Mouse (Mus musculus) CD8-positive naive resting alpha-beta T cell, adult 2 months (primary cell): ENCODE data around the gene Cdk9.
A peak's percentile ranks its signal among the peaks of the same experiment; 100 is the strongest.

ENCODE experiments used
- DNase-seq, 2 experiments: peaks; one replicate each; pipeline ENCODE4 v3.0.0; 2022; ENCODE audit warnings: low read depth in 2 of 2, low spot score in 2 of 2

Gene Cdk9

GRCm38 (mm10) chr2:32709521-32710137 lies 3.2 kb downstream of the Cdk9 start:
- DNase-seq: no peak

- peak; percentile 68 to 76 for DNase-seq
Measured at GRCm38 (mm10) chr2:32708643-32709042, 4.2 kb downstream of the Cdk9 start.

- DNase-seq: no peak
Measured at GRCm38 (mm10) chr2:32706971-32707370, 5.9 kb downstream of the Cdk9 start.

- DNase-seq: no peak
Measured at GRCm38 (mm10) chr2:32705018-32705417, 7.9 kb downstream of the Cdk9 start.

GRCm38 (mm10) chr2:32704021-32704421 lies 8.9 kb downstream of the Cdk9 start, which contains the start of gene Fpgs:
Gene Fpgs (minus strand): TSS chr2:32704145.
- DNase-seq: no peak

- DNase-seq: no peak
Measured at GRCm38 (mm10) chr2:32703046-32703445, 9.8 kb downstream of the Cdk9 start.

GRCm38 (mm10) chr2:32700966-32701743 lies 11.7 kb downstream of the Cdk9 start:
- no peak for DNase-seq

- no peak for DNase-seq
Measured at GRCm38 (mm10) chr2:32699680-32700079, 13.2 kb downstream of the Cdk9 start.

GRCm38 (mm10) chr2:32694691-32695090 lies 18.2 kb downstream of the Cdk9 start:
- no peak for DNase-seq

- DNase-seq: peak; percentile 93 to 95
Measured at GRCm38 (mm10) chr2:32693823-32694411, 19.0 kb downstream of the Cdk9 start.

- no peak for DNase-seq
Measured at GRCm38 (mm10) chr2:32693282-32693681, 19.6 kb downstream of the Cdk9 start.

GRCm38 (mm10) chr2:32692496-32692895 lies 20.4 kb downstream of the Cdk9 start:
- no peak for DNase-seq

- DNase-seq: no peak
Measured at GRCm38 (mm10) chr2:32691041-32691440, 21.8 kb downstream of the Cdk9 start.

GRCm38 (mm10) chr2:32689420-32689819 lies 23.5 kb downstream of the Cdk9 start:
- peak; percentile 89 to 92 for DNase-seq

GRCm38 (mm10) chr2:32687562-32687961 lies 25.3 kb downstream of the Cdk9 start:
- DNase-seq: no peak

GRCm38 (mm10) chr2:32686640-32687039 lies 26.2 kb downstream of the Cdk9 start:
- no peak for DNase-seq

GRCm38 (mm10) chr2:32685807-32686206 lies 27.1 kb downstream of the Cdk9 start:
- DNase-seq: no peak

- no peak for DNase-seq
Measured at GRCm38 (mm10) chr2:32684681-32685428, 28.0 kb downstream of the Cdk9 start.

- no peak for DNase-seq
Measured at GRCm38 (mm10) chr2:32683701-32684100, 29.2 kb downstream of the Cdk9 start.

GRCm38 (mm10) chr2:32682721-32683417 lies 30.0 kb downstream of the Cdk9 start:
- DNase-seq: no peak

- DNase-seq: no peak
Measured at GRCm38 (mm10) chr2:32681754-32682153, 31.1 kb downstream of the Cdk9 start.
